Mouse (Mus musculus) heart, adult 8-10 months (tissue): ENCODE results near the gene Pde4d. TPM values are rescaled to one million over a fixed set of nuclear protein-coding genes. Genes with fewer than 3 reads are reported as not detected.

ENCODE experiments used
- DNase-seq: peaks from one replicate; pipeline ENCODE4 v3.0.0; 2022; ENCODE audit warnings: low spot score
- total RNA-seq, 4 experiments: library from RNA; stranded (reverse); gene quantifications; 2 replicates each; pipeline ENCODE4 v1.2.4; 2022

Pde4d gene
- total RNA-seq, 4 experiments from 2014 or later, result 35.5 to 45.7 (median 42.5) TPM

DNA sequence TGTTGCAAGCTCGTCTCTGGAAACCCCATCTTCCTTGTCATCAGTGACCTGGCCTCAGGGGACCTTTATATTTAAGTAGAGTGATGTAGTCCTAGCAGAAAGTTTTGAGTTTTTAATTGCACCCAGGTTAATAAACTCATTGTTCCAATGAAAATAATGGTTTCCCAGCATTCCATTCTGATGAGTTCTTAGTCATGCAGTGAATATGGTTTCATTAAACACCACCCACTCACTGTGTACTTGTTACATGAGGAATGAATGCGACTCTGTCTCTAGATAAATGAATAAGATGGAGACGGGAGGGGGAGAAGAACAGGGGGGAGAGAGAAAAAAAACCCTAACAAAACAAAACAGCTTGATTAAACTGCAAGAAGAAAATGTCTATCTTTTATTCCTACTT, 148.9 kb downstream of the Pde4d start:
- DNase-seq, result no peak

GRCm38 (mm10) chr13:108599186-108599900, 149.6 kb downstream of the Pde4d start:
- no peak for DNase-seq

DNA sequence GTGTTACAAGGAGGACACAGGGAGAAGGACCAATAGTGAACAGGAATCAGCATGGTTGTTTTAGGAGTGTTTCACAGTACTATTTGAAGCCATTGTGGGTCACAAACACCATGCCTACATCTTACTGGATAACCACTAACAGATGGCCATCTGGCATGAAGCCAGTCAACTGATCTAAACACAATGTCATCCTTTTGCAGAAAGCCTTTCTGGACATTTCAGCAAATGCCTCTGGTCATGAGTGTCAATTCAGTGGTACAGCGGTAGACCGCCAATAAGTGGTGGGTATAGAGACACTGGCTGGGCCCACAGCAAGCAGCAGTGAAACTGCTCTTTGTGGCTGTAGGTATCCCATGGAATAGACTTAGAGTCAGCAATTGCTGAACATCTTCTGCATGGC, 151.3 kb downstream of the Pde4d start:
- DNase-seq, result no peak

DNA sequence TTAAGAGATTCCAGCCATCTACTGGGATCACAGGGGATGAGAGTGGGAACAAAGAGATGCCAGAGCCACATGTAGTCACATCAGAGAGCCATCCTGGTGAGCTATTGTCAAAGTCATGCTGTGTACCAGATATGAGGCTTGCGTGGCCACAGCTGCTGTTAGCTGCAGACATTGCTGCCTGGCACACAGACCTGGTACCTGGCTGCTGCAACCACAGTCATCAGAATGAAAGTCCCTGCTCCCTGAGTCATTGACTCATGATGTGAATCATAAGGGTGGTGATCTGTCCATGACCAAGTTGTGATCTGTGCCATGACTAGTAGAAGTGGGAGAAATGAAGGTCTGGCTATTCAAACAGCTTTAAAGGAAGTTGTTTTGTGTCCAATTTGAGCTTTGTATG, 153.8 kb downstream of the Pde4d start:
- no peak for DNase-seq

GRCm38 (mm10) chr13:108604213-108604612, 154.5 kb downstream of the Pde4d start:
- no peak for DNase-seq

- DNase-seq, result no peak
Measured at GRCm38 (mm10) chr13:108618207-108618606, 168.5 kb downstream of the Pde4d start.

DNA sequence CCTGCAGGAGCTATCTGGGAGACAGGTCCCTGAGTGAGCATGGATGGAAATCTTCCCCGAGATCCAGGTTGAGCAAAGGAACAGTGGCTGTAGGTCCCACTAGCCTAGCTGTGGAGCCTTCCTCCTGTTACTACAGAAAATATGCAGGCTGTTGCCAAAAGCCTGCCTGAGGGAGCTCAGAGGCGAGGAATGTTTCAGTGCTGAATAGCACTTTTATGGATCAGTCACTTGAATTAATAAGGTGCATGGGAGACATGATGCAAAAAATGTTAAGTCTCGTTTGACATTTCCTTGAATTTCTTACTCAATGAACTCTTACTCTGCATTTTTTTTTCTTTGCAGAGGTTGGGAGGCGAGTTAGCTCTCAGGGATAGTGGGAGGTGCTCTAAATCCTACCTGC, 172.9 kb downstream of the Pde4d start:
- DNase-seq, result no peak

- DNase-seq, result no peak
Measured at GRCm38 (mm10) chr13:108623929-108624328, 174.2 kb downstream of the Pde4d start.

DNA sequence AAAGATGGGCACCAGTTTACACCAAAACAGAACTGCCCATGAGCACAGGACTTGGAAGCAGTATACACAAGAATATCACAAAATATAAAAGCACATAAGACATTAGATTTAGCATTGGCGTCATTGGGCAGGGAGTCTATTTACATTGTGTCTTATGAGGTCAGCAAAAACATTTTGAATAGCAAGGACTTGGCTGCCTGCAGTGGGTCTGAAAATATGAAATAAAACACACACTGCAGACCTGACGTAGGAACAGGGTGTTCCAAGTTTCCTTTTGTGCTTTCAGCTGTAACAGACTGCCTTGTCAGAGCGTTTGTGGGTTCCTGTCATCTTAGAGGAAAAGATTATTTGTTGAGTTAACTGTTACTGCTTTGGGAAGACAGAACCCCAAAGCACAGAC, 176.4 kb downstream of the Pde4d start:
- DNase-seq, result no peak

- DNase-seq, result no peak
Measured at GRCm38 (mm10) chr13:108628501-108628900, 178.8 kb downstream of the Pde4d start.

DNA sequence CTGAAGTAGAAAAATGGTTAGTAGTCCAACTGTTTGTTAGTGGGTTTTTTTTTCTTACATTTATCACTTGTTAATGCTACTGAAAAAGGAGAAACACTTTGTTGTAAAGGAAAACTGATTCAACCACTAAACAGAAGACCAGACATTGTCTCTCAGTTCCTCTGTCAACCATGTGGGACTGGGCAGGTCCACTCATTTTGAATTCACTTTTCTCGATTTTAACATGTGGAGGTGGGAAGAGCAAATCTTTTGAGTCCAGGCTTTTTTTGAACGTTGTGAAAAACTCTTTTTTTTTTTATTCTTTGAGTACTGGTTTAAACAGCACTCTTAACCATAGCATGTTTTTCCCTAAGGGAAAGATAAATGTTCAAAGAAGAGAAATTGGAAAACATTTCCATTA, 180.8 kb downstream of the Pde4d start:
- no peak for DNase-seq

GRCm38 (mm10) chr13:108631222-108631621, 181.5 kb downstream of the Pde4d start:
- no peak for DNase-seq

DNA sequence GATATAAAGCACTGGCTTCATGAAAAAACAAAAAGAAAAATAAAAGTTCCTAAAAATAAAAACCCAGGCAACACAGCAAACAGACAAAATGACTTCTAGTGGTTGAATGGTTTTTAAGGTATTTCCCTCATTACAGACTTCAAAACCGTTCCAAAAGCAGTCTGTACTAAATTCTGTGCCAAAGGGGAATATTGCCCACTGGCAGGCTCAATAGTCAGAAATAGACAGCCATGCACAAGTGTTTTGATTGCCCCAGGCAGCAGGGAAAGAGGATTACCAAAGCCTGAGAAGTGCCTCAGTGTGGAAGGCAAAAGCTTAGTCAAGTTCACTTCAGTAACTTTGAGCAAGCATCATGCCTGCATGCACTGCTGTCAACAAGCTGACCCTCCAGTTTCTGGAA, 186.8 kb downstream of the Pde4d start:
- no peak for DNase-seq

GRCm38 (mm10) chr13:108642259-108642658, 192.5 kb downstream of the Pde4d start:
- no peak for DNase-seq

DNA sequence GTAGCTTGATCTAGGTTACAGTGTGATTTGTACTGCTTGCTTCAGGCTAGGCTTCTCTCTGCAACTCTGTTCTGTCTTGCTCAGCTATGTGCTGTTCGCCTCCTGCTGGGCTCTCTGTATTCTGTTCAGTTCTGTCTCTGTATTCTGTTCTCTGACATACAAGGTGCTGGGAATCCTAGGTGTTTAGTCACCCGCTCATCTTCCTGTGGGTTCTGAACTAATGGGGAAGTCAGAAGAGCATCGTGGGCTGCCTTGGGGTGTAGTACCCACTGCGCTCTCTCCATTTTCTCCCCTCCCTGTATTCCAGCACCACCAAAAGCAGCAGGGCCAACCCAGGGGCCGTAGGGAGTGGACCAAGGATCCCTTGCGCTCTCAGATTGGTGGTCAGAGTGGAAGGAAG, 197.1 kb downstream of the Pde4d start:
- DNase-seq, result no peak

DNA sequence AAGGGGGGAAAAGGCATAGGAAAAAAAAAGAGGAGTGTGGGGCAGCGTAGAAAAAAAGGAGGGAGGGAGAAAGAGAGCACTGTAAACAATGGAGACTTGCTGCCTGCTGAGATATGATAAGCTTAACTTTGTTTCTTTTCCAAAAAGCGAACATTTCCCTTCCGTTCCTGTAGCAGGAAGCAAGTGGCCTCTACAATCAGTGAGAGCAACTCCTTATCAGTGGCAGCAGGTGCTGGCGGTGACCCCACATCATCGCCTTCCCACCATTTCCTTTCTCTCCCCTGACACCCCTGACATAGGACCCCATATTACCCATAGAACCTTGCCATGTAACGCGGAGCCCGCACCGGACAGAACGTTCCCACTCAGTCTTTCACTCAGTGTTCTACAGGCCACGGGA, 197.5 kb downstream of the Pde4d start:
- DNase-seq, result no peak

- DNase-seq, result no peak
Measured at GRCm38 (mm10) chr13:108654026-108654723, 204.4 kb downstream of the Pde4d start.

- DNase-seq, result no peak
Measured at GRCm38 (mm10) chr13:108666579-108666978, 216.8 kb downstream of the Pde4d start.

DNA sequence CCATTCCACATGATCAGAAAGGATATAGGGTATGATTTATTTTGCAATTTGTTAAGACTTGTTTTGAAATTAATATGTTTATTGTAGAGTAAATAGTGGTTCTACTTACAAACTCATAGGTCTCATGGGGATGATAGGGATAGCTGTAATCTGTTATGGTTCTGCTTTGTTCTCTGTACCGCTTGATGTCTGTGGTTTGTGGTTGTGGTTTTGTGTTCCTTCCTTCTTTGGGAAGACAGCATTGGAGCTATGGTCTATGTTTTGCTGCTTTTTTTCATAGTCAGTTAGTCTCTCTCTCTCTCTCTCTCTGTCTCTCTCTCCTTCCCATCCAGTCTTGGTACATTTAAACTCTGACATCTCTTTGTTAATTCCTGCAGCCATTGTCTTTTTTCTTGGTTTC, 217.3 kb downstream of the Pde4d start:
- DNase-seq, result no peak

DNA sequence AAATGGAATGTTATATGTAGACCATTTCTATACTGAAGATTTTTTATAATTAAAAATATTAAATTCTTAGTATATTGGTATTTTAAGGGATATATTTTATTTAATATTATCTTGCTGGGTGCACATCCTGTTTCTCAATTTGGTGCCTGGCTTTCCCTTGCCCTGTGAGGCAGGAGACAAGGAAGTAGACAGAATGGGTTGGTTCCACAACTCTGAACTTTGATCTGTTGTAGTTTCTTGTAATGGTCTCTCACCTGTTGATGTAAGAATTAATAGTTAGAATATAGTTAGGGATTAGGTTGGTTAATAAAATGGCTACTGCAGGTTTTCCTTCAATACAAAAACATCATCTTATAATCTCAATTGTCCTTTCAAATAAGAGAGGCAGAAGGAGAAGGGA, 227.3 kb downstream of the Pde4d start:
- no peak for DNase-seq

DNA sequence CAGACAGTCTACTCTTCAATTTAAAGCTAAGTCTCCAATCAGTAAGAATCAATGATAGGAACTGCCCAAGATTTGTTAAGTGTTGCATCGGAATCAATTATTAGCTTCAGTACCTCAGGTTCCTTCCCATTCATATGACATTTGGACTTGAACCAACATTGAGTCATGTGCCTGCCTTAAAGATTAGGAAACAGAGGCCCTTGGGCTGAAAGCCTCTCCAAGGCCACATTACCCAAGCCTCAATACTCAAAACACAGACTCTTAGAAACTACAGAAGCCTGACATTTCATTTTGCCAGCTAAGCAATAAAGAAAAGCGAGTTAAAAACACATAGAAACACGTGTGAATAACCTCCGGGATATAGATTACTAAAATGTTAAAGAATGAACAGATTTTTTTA, 233.3 kb downstream of the Pde4d start:
- DNase-seq, result no peak

- DNase-seq, result no peak
Measured at GRCm38 (mm10) chr13:108685817-108686216, 236.1 kb downstream of the Pde4d start.

DNA sequence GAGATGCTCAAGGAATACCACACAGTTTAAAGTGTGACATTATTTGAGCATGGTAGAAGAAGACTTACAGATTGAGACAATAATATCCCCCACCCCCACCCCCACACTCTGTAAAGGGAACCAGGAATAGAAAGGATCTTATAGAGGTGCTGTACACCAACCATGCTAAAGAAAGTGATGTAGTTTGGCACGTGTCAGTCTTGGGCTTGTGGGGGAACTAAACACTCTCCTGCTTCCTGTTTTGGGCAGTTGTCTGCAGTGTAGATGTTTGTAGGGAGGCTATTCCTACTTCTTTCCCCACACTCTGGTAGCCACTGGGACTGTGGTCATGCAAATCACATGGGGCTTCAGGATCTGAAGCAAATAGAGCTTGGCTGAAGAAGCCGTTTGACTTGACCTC, 236.5 kb downstream of the Pde4d start:
- no peak for DNase-seq

- no peak for DNase-seq
Measured at GRCm38 (mm10) chr13:108686807-108687206, 237.1 kb downstream of the Pde4d start.
